Mouse (Mus musculus): Measurements from ENCODE around the gene Twf2. TPM values are rescaled to one million over a fixed set of nuclear protein-coding genes. Genes with fewer than 3 reads are reported as not detected.

Twf2 gene
- total RNA-seq, 2 experiments from 2014 or later: 60.3 to 61.1 TPM

DNA sequence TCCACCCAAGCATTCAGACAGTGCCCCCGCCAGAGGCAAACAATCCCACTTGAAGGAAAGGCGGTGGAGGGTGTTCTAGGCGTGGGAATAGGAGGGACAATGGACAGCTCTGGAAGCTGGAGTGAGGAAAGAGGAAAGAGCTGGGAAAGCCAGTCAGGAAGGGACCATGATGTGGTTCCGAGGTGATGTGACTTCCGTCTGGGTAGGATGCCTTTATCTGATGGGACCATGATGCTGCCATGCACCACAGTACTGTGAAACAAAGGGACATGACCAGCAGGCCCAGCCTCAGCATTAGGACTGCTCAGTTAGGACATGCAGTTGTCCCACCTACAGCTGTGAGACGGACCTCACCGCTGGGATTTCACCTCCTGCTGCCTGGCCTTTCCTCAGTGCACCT is 28.3 kb downstream of the Twf2 start:
- intact Hi-C loops (cut with DNase I): no loop called here
- Histone ChIP-seq H3K4me3 (no peak overlapping the region), H3K27ac (no peak overlapping the region)
- no peak for TF ChIP-seq CTCF (IDR thresholded peaks at IDR 0.05)
- DNase-seq (ENCODE audit: extremely low spot score in 1 of 2, low spot score in 2 of 2): no peak

DNA sequence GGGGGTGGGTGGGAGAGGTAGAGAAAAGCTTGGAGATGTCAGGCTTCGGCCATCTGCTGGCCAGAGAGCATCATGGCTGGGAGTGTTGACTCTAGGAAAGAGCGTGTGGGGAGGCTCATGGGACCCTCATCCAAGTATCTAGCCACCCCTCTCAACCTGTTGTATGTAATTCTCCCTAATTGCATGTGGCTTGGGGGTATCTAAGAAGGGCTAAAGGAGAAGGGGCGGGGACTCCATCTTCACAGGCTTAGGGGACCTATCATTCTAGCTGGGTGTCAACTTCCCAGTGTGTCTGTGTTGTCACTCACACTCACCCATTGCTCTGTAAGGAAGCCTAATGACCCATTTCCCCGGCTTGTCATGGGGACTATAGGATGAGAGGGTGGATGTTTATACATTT is 28.9 kb downstream of the Twf2 start:
- TF ChIP-seq CTCF (IDR thresholded peaks at IDR 0.05): no peak; the same call in 1 of the 2 replicates
- no peak overlapping the region for H3K27ac ChIP-seq
- intact Hi-C loops (cut with DNase I): no loop called here
- H3K4me3 ChIP-seq: no peak overlapping the region
- no peak for DNase-seq (ENCODE audit: extremely low spot score in 1 of 2, low spot score in 2 of 2)

DNA sequence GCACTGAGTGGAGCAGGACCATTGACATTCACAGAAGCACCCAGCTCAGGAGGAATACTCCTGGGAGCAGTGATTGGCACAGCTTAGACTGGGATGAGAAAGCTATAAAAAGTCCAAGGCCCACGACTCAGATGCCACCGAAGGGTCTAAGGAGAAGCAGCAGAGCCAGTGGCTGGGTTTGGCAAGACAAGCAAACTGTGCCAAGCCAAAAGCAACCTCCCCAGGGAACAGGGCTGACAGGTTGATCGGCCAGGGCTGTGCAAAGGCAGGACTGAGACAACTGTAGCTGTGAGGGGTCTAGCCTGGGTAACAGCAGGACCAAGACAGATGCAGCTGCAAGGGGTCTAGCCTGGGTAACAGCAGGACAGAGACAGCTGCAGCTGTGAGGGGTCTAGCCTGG is 30.0 kb downstream of the Twf2 start:
- Histone ChIP-seq H3K27ac (no peak overlapping the region), H3K4me3 (no peak overlapping the region)
- intact Hi-C loops (cut with DNase I): no loop called here
- DNase-seq (ENCODE audit: extremely low spot score in 1 of 2, low spot score in 2 of 2): no peak
- no peak for TF ChIP-seq CTCF (IDR thresholded peaks at IDR 0.05)

GRCm38 (mm10) chr9:106233953-106234352 is 31.0 kb downstream of the Twf2 start:
- TF ChIP-seq CTCF (IDR thresholded peaks at IDR 0.05): no peak
- Histone ChIP-seq H3K4me3 (no peak overlapping the region), H3K27ac (no peak overlapping the region)
- DNase-seq (ENCODE audit: extremely low spot score in 1 of 2, low spot score in 2 of 2): no peak
- intact Hi-C loops (cut with DNase I): no loop called here

DNA sequence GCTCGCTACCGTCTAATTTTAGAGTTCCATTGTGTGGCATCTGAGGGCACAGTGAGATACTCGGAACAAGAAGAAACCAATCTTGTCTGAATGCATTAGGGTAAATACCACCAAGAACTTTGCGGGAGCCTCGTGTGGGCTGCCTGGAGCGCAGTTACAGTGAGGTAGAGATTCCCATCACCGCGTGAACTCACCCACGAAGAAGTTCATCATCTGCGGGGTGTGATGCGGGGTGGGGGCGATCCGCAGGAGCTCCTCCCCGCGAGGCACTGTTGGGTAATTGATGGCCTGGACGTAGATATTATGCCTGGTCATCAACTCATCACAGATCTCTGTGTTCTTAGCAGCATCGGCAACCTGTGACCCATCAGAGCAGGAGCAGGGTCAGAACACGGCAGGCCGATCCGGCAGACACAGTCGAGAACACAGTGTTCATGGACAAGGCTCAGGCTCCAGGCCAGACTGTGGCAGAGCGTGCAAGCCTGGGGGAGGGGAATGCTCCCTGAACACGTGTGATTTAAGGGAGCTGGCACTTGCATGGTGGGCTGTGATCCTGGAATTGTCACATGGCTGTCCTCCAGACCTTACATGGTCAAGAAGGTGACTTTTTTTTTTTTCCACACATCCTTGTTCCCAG is 32.4 kb downstream of the Twf2 start:
- no peak for TF ChIP-seq CTCF (IDR thresholded peaks at IDR 0.05)
- Histone ChIP-seq H3K27ac (peak overlapping the region; percentile 13), H3K4me3 (no peak overlapping the region)
- intact Hi-C loops (cut with DNase I): no loop called here
- no peak for DNase-seq (ENCODE audit: extremely low spot score in 1 of 2, low spot score in 2 of 2)

DNA sequence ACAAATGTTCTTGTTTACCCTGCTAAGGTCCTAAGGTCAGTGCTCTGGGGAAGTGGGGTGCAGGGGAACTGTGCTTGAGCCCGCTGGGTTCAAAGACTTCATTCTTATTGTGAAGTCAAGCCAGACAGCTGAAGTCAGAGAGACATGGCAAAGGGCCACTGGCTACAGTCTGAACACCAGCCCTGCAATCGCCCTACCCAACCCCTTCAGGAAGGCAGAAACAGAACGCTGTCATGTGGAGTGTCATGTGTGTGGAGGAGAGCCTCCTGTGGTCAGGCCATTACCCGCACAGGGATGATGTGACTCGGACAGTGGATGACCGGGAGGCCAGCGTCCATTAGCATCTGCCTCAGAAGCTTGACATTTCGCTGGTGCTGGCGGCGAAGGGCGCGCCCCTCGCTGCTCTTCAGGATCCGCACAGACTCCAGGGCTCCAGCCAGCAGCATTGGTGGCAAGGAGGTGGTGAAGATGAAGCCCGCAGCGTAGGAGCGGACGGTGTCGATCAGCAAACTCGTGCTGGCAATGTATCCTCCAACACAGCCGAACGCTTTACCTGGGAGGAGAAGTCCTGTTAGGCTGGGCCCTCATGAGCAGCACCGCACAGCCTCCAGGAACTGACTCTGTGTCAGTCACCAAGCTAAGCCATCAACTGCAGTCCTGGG is 33.4 kb downstream of the Twf2 start:
- H3K4me3 ChIP-seq: no peak overlapping the region
- intact Hi-C loops (cut with DNase I): no loop called here
- no peak for TF ChIP-seq CTCF (IDR thresholded peaks at IDR 0.05)
- H3K27ac ChIP-seq: no peak overlapping the region; the same call in 1 of the 2 replicates
- DNase-seq (ENCODE audit: extremely low spot score in 1 of 2, low spot score in 2 of 2): no peak

GRCm38 (mm10) chr9:106236818-106237211 is 33.9 kb downstream of the Twf2 start:
- no peak for DNase-seq (ENCODE audit: extremely low spot score in 1 of 2, low spot score in 2 of 2)
- H3K27ac ChIP-seq: no peak overlapping the region; the same call in 1 of the 2 replicates
- no peak overlapping the region for H3K4me3 ChIP-seq
- intact Hi-C loops (cut with DNase I): no loop called here
- TF ChIP-seq CTCF (IDR thresholded peaks at IDR 0.05): no peak

GRCm38 (mm10) chr9:106237401-106237800 is 34.5 kb downstream of the Twf2 start:
- intact Hi-C loops (cut with DNase I): no loop called here
- TF ChIP-seq CTCF (IDR thresholded peaks at IDR 0.05): no peak
- no peak overlapping the region for H3K27ac ChIP-seq
- DNase-seq (ENCODE audit: extremely low spot score in 1 of 2, low spot score in 2 of 2): no peak
- H3K4me3 ChIP-seq: no peak overlapping the region

- no peak for DNase-seq (ENCODE audit: extremely low spot score in 1 of 2, low spot score in 2 of 2)
- Histone ChIP-seq H3K4me3 (no peak overlapping the region), H3K27ac (no peak overlapping the region)
- TF ChIP-seq CTCF (IDR thresholded peaks at IDR 0.05): no peak
- intact Hi-C loops (cut with DNase I): no loop called here
Measured at GRCm38 (mm10) chr9:106237878-106238277, 35.0 kb downstream of the Twf2 start.

- Histone ChIP-seq H3K4me3 (no peak overlapping the region), H3K27ac (no peak overlapping the region)
- peak; percentile 20 for TF ChIP-seq CTCF (IDR thresholded peaks at IDR 0.05)
- intact Hi-C loops (cut with DNase I): no loop called here
- no peak for DNase-seq (ENCODE audit: extremely low spot score in 1 of 2, low spot score in 2 of 2)
Measured at GRCm38 (mm10) chr9:106241541-106242164, 38.7 kb downstream of the Twf2 start.

- no peak for DNase-seq (ENCODE audit: extremely low spot score in 1 of 2, low spot score in 2 of 2)
- TF ChIP-seq CTCF (IDR thresholded peaks at IDR 0.05): no peak
- intact Hi-C loops (cut with DNase I): no loop called here
- H3K4me3 ChIP-seq: no peak overlapping the region
- no peak overlapping the region for H3K27ac ChIP-seq
Measured at GRCm38 (mm10) chr9:106242813-106243488, 40.0 kb downstream of the Twf2 start.

GRCm38 (mm10) chr9:106249550-106249949 is 46.6 kb downstream of the Twf2 start:
- no peak overlapping the region for H3K27ac ChIP-seq
- no peak for DNase-seq (ENCODE audit: extremely low spot score in 1 of 2, low spot score in 2 of 2)
- H3K4me3 ChIP-seq: no peak overlapping the region
- intact Hi-C loops (cut with DNase I): no loop called here
- no peak for TF ChIP-seq CTCF (IDR thresholded peaks at IDR 0.05)

Measured in left cerebral cortex, adult 2 months (tissue).